Mouse (Mus musculus) hindbrain, embryonic 14.5 days (tissue): ENCODE results near the gene Plin1. TPM values are rescaled to one million over a fixed set of nuclear protein-coding genes. Genes with fewer than 3 reads are reported as not detected.

Experiments used
- ATAC-seq: fragments of 200-750 bp; cut with Nextera tagmentation; 2 replicates; pipeline ENCODE4 v1.8.0; 2017; ENCODE audit warnings: moderate number of reproducible peaks, mild to moderate bottlenecking, moderate TSS enrichment, moderate library complexity; ENCODE audit not compliant: low FRiP score
- DNase-seq: peaks from one replicate; pipeline ENCODE4 v3.0.0-alpha.2; 2015; ENCODE audit warnings: low spot score
- H3K27ac ChIP-seq: fragments of 300-500 bp; sonication (generic); 2 replicates; pipeline ENCODE4 v1.5.1; 2014; ENCODE audit warnings: mild to moderate bottlenecking, moderate library complexity
- H3K27me3 ChIP-seq: fragments of 300-500 bp; sonication (generic); 2 replicates; pipeline ENCODE4 v1.6.1; 2014; ENCODE audit warnings: mild to moderate bottlenecking, low read length, mixed read lengths; ENCODE audit not compliant: control insufficient read depth, insufficient read depth
- H3K36me3 ChIP-seq: fragments of 300-500 bp; sonication (generic); replicated peaks from 2 replicates; pipeline ENCODE4 v1.6.1; 2014; ENCODE audit not compliant: control insufficient read depth, insufficient read depth
- H3K4me1 ChIP-seq: fragments of 300-500 bp; sonication (generic); replicated peaks from 2 replicates; pipeline ENCODE4 v1.6.1; 2014; ENCODE audit warnings: antibody characterized with exemption, low read length, mixed read lengths; ENCODE audit not compliant: control insufficient read depth, insufficient read depth
- H3K4me2 ChIP-seq: fragments of 300-500 bp; sonication (generic); replicated peaks from 2 replicates; pipeline ENCODE4 v1.6.1; 2014; ENCODE audit warnings: mild to moderate bottlenecking, moderate library complexity
- H3K4me3 ChIP-seq: fragments of 300-500 bp; sonication (generic); replicated peaks from 2 replicates; pipeline ENCODE4 v1.5.1; 2014; ENCODE audit warnings: mild to moderate bottlenecking, low read length
- H3K9ac ChIP-seq: fragments of 300-500 bp; sonication (generic); 2 replicates; pipeline ENCODE4 v1.6.1; 2014
- H3K9me3 ChIP-seq: fragments of 300-500 bp; sonication (generic); 2 replicates; pipeline ENCODE4 v1.6.1; 2016; ENCODE audit warnings: low read length; ENCODE audit not compliant: control insufficient read depth
- WGBS: fragments of 180-500 bp; shearing (Covaris S2); extraction: QIAGEN DNeasy Blood & Tissue Kit; methylation state at CpG from one replicate; pipeline ENCODE4 v1.1.7; 2014; 5-methylcytosine and 5-hydroxymethylcytosine counted together
- polyA plus RNA-seq: library from polyadenylated mRNA; unstranded; fragments of >200 nt; fragmentation: Nextera tagmentation; extraction: Ambion mirVana; gene quantifications from 2 replicates; pipeline ENCODE4 v1.2.1, GENCODE M21; 2014

The Plin1 gene
- polyA plus RNA-seq, 1 experiment from 2014 or later = 0.19 TPM

DNA sequence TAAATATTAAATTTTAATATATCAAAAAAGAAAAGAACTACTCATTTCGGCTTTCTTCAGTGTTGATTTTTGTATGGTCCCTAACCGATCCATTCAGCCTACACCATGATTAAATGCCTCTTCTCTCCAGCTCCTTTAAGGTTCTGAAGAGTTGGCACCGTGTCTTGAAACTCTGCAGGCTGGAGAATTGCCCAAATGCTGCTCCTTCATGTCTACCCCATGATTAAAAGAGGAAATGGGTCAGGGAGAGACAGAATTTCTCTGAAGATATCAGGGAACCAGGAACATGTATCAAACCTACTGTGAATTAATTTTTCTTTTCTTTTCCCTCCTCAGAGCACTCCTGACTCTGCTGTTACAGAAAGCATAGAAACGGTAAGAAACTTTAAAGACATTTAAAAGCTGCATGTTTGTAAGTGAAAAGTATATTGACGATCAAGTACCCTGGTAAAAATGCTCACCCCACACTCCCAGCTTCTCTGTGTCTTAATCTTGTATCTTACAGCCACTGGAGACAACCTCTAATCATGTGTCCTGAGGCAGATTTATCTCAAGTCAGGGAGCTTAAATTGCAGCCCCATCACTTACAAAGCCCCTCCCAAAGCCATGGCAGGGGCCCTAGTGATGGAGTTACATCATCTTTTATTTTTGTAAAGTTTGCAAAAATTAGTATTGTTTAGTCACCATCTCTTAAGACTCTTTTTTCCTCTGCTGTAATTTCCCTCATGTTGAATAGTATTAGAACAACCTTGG lies 28.6 kb upstream of the Plin1 start:
- H3K27me3 ChIP-seq = no peaks in the 10 kb centered on the region
- WGBS = 88% methylated on average over 5 of the region's 5 CpGs
- no peak overlapping the region for H3K9ac ChIP-seq
- H3K36me3 ChIP-seq = no peaks in the 10 kb centered on the region
- no peaks in the 10 kb centered on the region for H3K4me1 ChIP-seq
- ATAC-seq = no peak
- H3K27ac ChIP-seq = no peak overlapping the region
- H3K9me3 ChIP-seq = no peaks in the 10 kb centered on the region
- no peak for DNase-seq
- H3K4me2 ChIP-seq = no peak overlapping the region
- H3K4me3 ChIP-seq = no peak overlapping the region

DNA sequence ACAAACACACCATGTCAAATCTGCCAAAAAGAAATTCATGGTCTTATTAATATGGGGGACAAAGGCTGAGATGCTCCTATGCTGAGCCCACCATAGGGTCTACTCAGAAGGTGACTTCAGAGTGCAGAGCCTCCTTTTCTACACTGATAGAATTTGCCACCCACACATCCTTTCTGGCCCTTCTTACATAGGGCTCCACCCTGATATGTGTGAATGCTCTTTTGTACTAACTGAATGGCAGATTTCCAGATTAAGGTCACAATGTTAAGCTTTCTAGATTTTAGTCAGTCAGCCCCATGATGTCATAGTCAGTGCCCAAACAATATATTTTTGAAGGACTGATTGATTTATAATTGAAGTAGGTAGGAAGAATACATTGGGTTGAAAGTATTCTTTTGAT lies 27.1 kb upstream of the Plin1 start:
- no peaks in the 10 kb centered on the region for H3K27me3 ChIP-seq
- no peaks in the 10 kb centered on the region for H3K4me1 ChIP-seq
- no peak overlapping the region for H3K27ac ChIP-seq
- no peaks in the 10 kb centered on the region for H3K36me3 ChIP-seq
- DNase-seq (no peak), ATAC-seq (no peak)
- H3K9ac ChIP-seq = no peak overlapping the region
- H3K4me2 ChIP-seq = no peak overlapping the region
- no peak overlapping the region for H3K4me3 ChIP-seq
- H3K9me3 ChIP-seq = no peaks in the 10 kb centered on the region

DNA sequence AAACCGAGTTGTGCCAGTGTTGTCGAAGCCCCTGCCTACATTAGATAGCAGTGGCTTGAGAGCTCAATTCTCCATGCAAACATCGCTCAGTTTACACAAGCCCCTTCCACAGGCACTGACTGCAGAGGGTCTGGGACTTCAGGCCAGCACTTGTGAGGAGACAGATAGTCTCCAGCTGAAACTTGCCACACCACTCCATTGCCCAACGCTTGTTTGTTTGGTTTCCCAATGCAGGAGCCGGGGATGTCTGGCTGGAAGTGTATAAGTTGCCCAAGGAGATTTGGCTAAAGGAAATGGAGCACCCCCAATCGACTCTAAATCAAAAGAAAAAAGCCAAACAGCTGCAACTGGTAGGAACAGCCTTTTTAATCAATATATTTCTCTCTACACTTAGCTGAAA lies 25.5 kb upstream of the Plin1 start:
- H3K4me2 ChIP-seq = no peak overlapping the region
- no peaks in the 10 kb centered on the region for H3K36me3 ChIP-seq
- no peaks in the 10 kb centered on the region for H3K27me3 ChIP-seq
- no peak overlapping the region for H3K27ac ChIP-seq
- no peaks in the 10 kb centered on the region for H3K4me1 ChIP-seq
- 81% methylated on average over 6 of the region's 6 CpGs for WGBS
- no peaks in the 10 kb centered on the region for H3K9me3 ChIP-seq
- ATAC-seq (no peak), DNase-seq (no peak)
- H3K9ac ChIP-seq = no peak overlapping the region
- no peak overlapping the region for H3K4me3 ChIP-seq

DNA sequence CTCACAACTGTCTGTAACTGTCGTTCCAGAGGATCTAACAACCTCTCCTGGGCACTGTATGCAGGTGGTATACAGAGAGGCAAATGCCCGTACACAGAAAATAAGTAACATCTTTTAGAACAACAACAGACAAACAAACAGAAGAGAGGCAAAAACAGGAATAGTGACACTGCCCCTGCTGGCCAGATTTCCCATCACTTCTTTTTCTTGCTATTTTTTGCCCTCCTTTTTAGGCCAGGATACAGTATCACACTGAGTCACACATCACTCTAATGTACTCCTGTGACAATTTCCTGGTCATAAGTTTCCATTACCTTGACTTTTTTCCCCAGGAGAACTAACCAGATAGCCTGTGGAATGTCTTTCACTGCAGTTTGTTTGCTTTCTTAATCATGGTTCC lies 23.6 kb upstream of the Plin1 start:
- Histone ChIP-seq H3K4me3 (no peak overlapping the region), H3K36me3 (no peaks in the 10 kb centered on the region), H3K9ac (no peak overlapping the region), H3K27me3 (no peaks in the 10 kb centered on the region), H3K4me2 (no peak overlapping the region), H3K27ac (no peak overlapping the region), H3K9me3 (no peaks in the 10 kb centered on the region), H3K4me1 (no peaks in the 10 kb centered on the region)
- no peak for ATAC-seq
- no peak for DNase-seq
- 49% methylated on average over 2 of the region's 2 CpGs for WGBS

DNA sequence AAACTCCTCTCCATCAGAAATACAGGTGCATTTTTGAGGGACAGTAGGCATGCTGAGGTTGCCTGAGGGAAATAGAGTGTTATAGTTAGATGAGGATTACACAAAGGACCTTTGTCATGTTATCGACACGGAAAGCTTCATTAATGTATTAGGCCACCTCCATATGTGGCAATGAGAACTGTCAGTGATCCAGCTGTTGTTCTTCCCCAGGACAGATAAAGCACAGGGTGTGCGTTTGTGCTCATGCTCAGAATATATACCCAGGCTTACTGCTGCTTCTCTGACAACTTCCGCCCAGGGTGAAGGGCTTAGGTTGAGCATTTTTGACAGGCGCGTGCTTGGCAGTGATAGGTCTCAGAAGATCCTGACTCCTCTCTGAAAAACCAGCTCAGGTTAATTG lies 16.8 kb upstream of the Plin1 start:
- no peak for ATAC-seq
- WGBS = 86% methylated on average over 6 of the region's 6 CpGs

DNA sequence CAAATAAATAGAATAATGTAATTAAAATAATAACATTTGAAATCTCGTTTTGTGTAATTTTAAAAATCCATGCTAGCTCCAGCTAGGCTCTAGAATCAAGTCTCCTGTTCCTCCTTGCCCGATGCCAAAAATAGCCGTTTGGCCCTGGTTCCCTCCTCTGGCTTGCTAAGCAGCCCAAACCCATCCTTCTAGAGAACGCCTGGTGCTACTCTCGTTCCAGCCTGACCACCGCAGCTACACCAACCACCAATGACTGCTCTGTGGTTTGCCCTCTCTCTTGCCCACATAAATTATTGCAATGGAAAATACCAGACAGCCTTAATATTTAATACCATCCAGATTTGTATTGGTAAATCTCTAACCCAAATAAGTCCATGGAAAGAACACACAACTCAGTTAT lies 15.0 kb upstream of the Plin1 start:
- Histone ChIP-seq H3K4me3 (no peak overlapping the region), H3K4me1 (peaks cover 6% of the 10 kb centered on the region; the same call in 1 of the 2 replicates), H3K27me3 (no peaks in the 10 kb centered on the region), H3K36me3 (no peaks in the 10 kb centered on the region), H3K9me3 (no peaks in the 10 kb centered on the region), H3K4me2 (no peak overlapping the region), H3K9ac (no peak overlapping the region), H3K27ac (no peak overlapping the region)
- DNase-seq = no peak
- 81% methylated on average over 6 of the region's 6 CpGs for WGBS
- no peak for ATAC-seq

More for the DNA sequence above, 16.8 kb upstream of the Plin1 start:
- DNase-seq = no peak
- Histone ChIP-seq H3K27ac (no peak overlapping the region), H3K4me2 (no peak overlapping the region), H3K9ac (no peak overlapping the region), H3K4me3 (no peak overlapping the region), H3K4me1 (no peaks in the 10 kb centered on the region), H3K36me3 (no peaks in the 10 kb centered on the region), H3K27me3 (no peaks in the 10 kb centered on the region), H3K9me3 (no peaks in the 10 kb centered on the region)

DNA sequence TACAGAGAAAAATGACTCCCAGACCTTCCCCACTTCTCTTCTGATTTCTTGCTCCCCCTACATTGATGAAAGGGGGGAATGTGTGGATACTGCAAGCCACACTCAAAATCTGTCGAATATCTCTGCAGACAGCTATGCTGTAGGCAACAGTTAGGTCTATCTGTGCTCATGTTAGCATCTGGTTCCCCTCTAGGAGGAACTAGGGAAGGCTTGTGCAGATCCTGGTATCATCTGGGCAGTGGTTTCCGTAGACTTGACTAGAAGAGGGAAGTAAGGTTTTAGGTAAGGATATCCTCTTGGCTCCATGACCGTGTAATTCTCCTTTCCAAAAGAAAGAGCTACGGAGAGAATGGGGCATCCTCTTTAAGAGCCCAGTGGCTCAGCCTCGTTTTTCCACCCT lies 11.9 kb upstream of the Plin1 start:
- 87% methylated on average over 5 of the region's 5 CpGs for WGBS
- ATAC-seq = no peak

DNA sequence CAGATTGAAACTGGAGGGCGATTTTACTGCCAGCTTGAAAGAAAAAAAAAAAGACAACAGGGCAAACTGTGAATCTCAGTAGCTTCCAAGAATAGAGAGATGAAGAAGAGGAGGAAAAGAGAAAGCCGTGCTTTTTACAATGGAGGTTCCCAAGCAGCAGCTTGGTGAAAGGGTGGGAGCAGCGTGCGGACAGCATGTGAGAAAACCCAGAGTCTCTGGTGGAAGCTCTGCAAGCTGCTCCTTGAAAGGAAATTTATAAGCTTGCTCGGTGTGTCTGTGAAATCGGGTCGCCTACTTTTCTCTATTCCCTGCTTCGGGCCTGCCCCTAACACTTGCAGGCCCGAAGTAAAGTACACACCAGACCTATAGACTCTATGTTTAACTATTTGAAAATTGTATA lies 11.3 kb upstream of the Plin1 start:
- H3K27me3 ChIP-seq = no peaks in the 10 kb centered on the region
- H3K4me3 ChIP-seq = no peak overlapping the region
- no peaks in the 10 kb centered on the region for H3K9me3 ChIP-seq
- no peak overlapping the region for H3K27ac ChIP-seq
- ATAC-seq (no peak), DNase-seq (no peak)
- no peak overlapping the region for H3K9ac ChIP-seq
- H3K36me3 ChIP-seq = no peaks in the 10 kb centered on the region
- no peak overlapping the region for H3K4me2 ChIP-seq
- peaks cover 6% of the 10 kb centered on the region; the same call in 1 of the 2 replicates for H3K4me1 ChIP-seq
- 91% methylated on average over 9 of the region's 9 CpGs for WGBS

More for the DNA sequence above, 11.9 kb upstream of the Plin1 start:
- Histone ChIP-seq H3K4me1 (peaks cover 6% of the 10 kb centered on the region; the same call in 1 of the 2 replicates), H3K9me3 (no peaks in the 10 kb centered on the region), H3K4me3 (no peak overlapping the region), H3K27me3 (no peaks in the 10 kb centered on the region), H3K9ac (no peak overlapping the region), H3K36me3 (no peaks in the 10 kb centered on the region), H3K27ac (no peak overlapping the region), H3K4me2 (no peak overlapping the region)
- no peak for DNase-seq

DNA sequence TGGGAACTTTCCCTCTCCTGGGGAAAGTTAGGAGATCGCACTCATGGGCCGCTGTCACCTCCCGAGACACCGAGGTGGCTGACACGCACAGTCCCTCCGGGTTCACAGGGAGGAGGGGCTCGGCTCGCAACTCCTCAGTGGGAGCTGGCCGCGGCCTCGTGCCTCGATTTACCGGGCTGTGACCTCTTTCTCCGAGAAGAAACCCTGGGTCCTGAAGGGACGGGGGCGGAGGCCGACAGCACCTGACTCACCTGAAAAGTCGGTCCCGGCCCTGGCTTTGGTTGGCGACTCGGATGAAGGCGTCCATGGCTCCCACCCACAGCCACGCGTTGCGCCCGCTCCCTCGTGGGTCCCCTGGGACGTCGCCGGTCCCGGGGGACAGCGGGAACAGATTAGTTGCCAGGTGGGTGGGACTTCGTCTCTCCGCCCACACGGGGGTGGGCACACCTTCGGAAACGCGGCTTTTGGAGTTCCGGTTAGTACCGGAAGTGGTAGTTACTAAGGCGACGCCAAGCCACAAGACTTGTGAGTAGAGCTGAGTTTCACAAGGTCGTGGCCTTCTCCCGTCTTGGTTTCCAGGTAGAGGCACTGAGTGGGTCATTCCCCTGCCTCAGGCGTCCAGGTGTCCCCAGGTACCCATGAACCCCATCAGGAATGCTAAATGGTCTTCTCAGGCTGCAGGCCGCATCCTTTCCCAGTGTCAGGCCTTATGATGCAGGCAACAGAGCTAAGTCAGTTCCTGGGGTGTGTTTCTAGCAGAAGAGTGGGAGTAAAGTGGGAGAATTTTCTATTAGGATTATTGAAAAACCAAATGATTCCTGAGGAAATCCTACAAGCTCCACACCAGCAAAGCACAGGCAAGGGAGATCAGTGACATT lies 10.2 kb upstream of the Plin1 start, which contains the start of the genes Pex11a and Wdr93:
Pex11a (minus strand) TSS at position 473 of the 878 bp plus-strand sequence.
Wdr93 (plus strand) TSS at position 505 of the 878 bp plus-strand sequence.
- H3K27me3 ChIP-seq = no peaks in the 10 kb centered on the region
- H3K27ac ChIP-seq = no peak within 1 kb of the TSS
- 3% methylated on average over 46 of the region's 46 CpGs for WGBS
- H3K9ac ChIP-seq = peak within 1 kb of the TSS; percentile 71
- no peaks in the 10 kb centered on the region for H3K9me3 ChIP-seq
- peak; percentile 88 for ATAC-seq
- H3K36me3 ChIP-seq = no peaks in the 10 kb centered on the region
- H3K4me3 ChIP-seq = peak within 1 kb of the TSS; percentile 74
- H3K4me1 ChIP-seq = peaks cover 6% of the 10 kb centered on the region; the same call in 1 of the 2 replicates
- DNase-seq = peak; percentile 88
- H3K4me2 ChIP-seq = peak within 1 kb of the TSS; percentile 97
